Mouse (Mus musculus): Measurements from ENCODE around the gene Akr1c12.

GRCm38 (mm10) chr13:4281471-4282412 lies 2.5 kb upstream of the Akr1c12 start:
- no peak for TF ChIP-seq CTCF (IDR thresholded peaks at IDR 0.05; ENCODE audit: extremely low read depth, insufficient read length, insufficient replicate concordance, low read depth, low read length)
- TF ChIP-seq POLR2A (IDR thresholded peaks at IDR 0.05; ENCODE audit: low read depth, low read length), result no peak
